Mouse (Mus musculus) adipocyte (in vitro differentiated cells): Measurements from ENCODE around the gene Csnk2b.

Source experiments
- DNase-seq: peaks from one replicate; pipeline ENCODE4 v3.0.0-alpha.2; 2016; ENCODE audit warnings: low spot score

Gene Csnk2b

DNA sequence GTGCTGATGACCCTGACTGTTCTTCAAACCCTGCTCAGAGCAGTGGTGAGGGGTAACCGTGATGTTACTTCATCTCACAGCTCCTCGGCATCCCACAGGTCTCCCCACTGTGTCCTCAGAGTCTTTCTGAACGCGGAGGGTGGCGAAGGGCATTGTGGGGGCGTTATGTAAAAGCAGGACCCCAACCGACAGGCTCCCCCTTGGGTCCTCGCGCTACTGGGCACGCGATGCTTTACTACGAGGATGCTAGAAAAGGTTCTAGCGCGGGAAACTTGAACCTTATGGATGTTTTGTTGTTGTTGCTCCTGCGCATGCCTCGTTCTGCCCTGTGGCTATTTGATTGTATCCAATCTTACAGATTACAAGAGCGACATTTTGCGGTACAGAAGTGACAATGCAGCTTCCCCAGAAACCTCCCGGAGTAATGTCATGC is at the start of gene Csnk2b:
TSS of gene Csnk2b (minus strand) at position 183 of the 433 bp plus-strand sequence.
- DNase-seq: peak; percentile 95

DNA sequence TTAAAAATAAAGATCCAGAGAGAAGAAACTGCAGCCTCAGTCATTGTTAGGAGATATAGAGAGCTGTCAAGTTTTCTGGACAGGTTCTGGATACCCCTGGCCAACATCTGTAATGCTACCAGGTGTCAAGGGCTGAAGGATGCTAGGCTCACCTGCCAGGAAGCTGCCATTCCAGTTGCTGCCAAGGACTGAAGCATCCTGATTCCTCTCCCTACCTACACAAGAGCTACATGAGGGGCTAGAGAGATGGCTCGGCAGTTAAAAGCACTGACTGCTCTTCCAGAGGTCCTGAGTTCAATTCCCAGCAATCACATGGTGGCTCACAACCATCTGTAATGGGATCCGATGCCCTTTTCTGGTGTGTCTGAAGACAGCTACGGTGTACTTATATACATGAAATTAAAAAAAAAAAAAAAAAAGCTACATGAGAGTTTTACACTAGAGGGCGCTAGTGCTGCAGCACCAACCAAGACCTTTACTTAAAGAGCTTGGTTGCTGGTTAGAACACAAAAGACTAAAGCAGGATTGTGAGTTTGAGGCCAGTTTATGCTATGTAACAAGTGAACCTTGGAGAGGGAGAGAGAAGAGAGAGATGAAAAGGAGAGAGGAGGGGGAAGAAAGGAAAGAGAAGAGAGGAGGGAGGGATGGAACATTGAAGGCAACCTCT is 46.8 kb upstream of the Csnk2b start:
- DNase-seq: peak; percentile 74

GRCm38 (mm10) chr17:35167794-35168193 is 45.9 kb upstream of the Csnk2b start:
- no peak for DNase-seq

DNA sequence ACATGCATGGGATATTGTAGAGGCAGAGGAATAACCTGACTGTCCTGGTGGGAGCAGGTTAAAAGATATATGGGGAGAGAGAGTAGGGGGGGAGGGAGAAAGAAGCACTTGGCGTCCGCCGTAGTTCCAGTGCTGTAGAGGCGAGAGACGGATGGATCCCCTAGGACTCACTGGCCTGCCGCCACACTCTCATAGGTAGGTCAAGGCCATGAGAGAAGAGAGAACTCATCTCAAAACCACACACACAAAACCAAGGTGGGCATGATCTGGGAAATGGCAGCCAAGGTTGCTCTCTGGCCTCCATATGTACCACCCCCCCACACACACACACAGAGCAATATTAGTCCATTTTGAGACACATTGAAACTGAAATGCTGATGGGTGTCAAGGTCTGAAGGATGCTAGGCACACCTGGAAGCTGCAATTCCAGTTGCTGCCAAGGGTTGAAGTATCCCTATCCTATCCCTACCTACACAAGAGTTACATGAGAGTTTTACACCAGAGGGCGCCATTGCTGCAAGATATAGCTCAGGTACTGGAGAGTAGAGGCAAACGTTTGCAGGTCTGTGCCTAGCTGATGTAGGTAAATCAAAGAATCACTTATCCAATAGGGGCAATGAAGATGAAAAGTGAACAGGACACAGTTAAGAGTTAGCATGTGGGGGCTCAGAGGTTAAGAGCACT is 44.6 kb upstream of the Csnk2b start:
- peak; percentile 62 for DNase-seq

- DNase-seq: peak; percentile 32
These were observed 43.8 kb upstream of the Csnk2b start for GRCm38 (mm10) chr17:35165451-35166155.

GRCm38 (mm10) chr17:35164568-35165450 is 43.0 kb upstream of the Csnk2b start, which contains the start of gene Prrc2a:
Gene Prrc2a, minus strand, starts transcription at chr17:35164897.
- peak; percentile 100 for DNase-seq

GRCm38 (mm10) chr17:35164218-35164567 is 42.3 kb upstream of the Csnk2b start:
- DNase-seq: peak; percentile 38

GRCm38 (mm10) chr17:35163326-35164081 is 41.7 kb upstream of the Csnk2b start:
- peak; percentile 52 for DNase-seq

DNA sequence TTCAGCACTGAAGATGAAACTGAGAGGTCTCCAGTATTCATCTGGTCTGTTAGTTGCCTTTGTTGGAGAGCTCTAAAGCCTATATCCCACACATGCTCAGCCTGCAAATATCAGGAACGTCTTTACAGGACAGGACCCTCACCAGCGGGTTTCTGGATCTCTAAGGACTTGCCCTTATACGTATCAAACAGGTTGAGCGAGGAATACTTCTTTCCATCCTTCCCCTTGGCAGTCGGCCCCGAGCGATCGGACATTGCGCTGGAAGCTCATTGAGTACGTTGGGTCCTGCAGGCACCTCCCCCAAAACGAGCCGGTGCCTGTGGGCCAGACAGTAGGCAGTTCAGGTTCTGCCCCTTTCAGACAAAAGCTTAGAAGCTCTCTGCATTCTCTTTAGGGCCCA is 40.9 kb upstream of the Csnk2b start:
- DNase-seq: peak; percentile 39

- no peak for DNase-seq
These were observed 40.3 kb upstream of the Csnk2b start for GRCm38 (mm10) chr17:35162121-35162520.

DNA sequence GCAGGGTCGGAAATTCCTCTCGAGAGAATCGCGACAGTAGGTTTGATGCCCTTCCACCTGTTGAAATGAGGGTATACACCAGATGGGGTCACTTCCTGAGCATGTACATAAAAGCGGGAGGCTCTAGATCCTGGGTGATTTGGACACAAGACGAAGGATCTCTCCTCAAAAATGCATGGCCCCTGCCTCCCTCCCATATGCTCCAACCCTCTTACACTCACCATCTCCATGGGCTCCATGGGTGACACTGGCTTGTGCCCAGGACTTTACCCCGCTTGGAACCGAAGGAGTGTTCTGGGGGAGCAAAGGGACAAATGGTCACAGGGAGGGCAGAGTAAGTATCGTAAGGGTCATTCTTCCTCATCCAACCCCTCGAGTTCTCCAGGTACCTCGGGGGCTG is 39.6 kb upstream of the Csnk2b start:
- DNase-seq: no peak

DNA sequence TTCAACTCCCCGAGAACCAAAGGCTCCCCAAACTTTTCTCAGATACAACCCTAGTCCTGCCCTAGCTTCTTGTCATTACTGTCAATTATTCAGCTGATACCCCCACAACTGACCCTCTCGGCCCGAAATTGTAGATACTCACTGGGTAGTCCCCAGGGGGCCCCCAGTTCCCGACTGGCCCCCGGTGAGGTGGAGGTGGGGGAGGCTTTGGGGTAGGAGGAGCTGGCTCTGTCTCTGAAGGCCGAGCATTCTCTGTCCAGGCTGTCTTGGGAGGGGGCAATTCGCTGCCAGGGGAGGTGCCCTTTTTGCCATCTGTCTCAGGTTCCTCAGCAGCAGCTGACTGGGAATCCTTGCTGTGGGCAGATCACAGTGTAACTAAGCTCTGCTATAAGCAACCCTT is 37.8 kb upstream of the Csnk2b start:
- no peak for DNase-seq

- no peak for DNase-seq
These were observed 37.2 kb upstream of the Csnk2b start for GRCm38 (mm10) chr17:35158850-35159593.

DNA sequence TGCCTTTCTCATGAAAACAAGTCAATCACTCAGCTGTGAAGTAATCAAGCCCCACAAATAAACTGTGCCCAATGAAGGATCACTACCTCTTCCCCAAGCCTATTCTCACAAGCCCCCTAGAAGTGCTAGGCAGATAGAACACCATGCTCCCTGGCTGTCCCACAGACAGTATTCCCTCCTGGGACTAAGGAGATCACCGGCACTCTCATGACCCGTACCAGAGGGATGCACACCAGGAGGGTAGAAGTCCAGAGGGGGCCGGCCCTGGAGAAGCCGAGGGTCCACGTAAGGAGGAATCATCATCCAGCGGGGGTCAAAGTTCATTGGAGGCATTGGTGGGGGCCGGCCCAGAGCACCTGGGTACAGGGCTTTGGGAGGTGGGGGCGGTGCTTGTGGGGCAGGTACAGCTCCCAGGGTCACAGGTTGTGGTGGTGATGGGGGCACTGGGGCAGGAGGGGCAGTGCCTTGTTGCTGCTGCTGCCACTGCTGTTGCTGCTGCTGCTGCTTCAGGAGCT is 35.9 kb upstream of the Csnk2b start:
- no peak for DNase-seq

GRCm38 (mm10) chr17:35157254-35157653 is 35.4 kb upstream of the Csnk2b start:
- DNase-seq: no peak

GRCm38 (mm10) chr17:35156461-35157200 is 34.8 kb upstream of the Csnk2b start:
- no peak for DNase-seq

- no peak for DNase-seq
These were observed 33.6 kb upstream of the Csnk2b start for GRCm38 (mm10) chr17:35155451-35155850.

- no peak for DNase-seq
These were observed 32.8 kb upstream of the Csnk2b start for GRCm38 (mm10) chr17:35154616-35155015.

GRCm38 (mm10) chr17:35153931-35154330 is 32.1 kb upstream of the Csnk2b start:
- no peak for DNase-seq

- DNase-seq: no peak
These were observed 31.2 kb upstream of the Csnk2b start for GRCm38 (mm10) chr17:35153077-35153476.
